Mouse (Mus musculus) megakaryocyte progenitor cell, adult 5-6 weeks (primary cell): ENCODE data around the gene Nfe2. TPM values are rescaled to one million over a fixed set of nuclear protein-coding genes. Genes with fewer than 3 reads are reported as not detected.
"Not testable (repeated sequence)": the region's sequence is repeated elsewhere in the genome, so short reads cannot be mapped to it uniquely, and the experiment has no call there.

ENCODE experiments used
- ATAC-seq: replicated peaks from 2 replicates; pipeline ENCODE4 v1.8.0; 2016; ENCODE audit warnings: mild to moderate bottlenecking, moderate TSS enrichment, inconsistent platforms; ENCODE audit not compliant: poor library complexity
- total RNA-seq, 2 experiments: library from RNA; stranded (forward) in 1 of 2; stranded (reverse) in 1 of 2; fragments of 157-497, 149-512 nt in 1 of 2; fragments of 200-1000 nt in 1 of 2; gene quantifications; 2 replicates each; pipeline versions ENCODE4 v1.2.3 to v1.2.4; 2015 to 2017

Nfe2 gene
- total RNA-seq, 2 experiments from 2014 or later, result 140 to 148 TPM

GRCm38 (mm10) chr15:103252660-103253059 is 5.5 kb downstream of the Nfe2 start:
- ATAC-seq, result peak; percentile 35

- ATAC-seq, result peak; percentile 30
Observed at GRCm38 (mm10) chr15:103251595-103251994, 6.6 kb downstream of the Nfe2 start.

GRCm38 (mm10) chr15:103250195-103250740 is 7.9 kb downstream of the Nfe2 start:
- peak; percentile 45 for ATAC-seq

- not testable (repeated sequence) for ATAC-seq
Observed at GRCm38 (mm10) chr15:103249511-103249910, 8.7 kb downstream of the Nfe2 start.

- no peak for ATAC-seq
Observed at GRCm38 (mm10) chr15:103248401-103249313, 9.5 kb downstream of the Nfe2 start.

- ATAC-seq, result no peak
Observed at GRCm38 (mm10) chr15:103247782-103248400, 10.3 kb downstream of the Nfe2 start.

- ATAC-seq, result no peak
Observed at GRCm38 (mm10) chr15:103247078-103247781, 11.0 kb downstream of the Nfe2 start.

- no peak for ATAC-seq
Observed at GRCm38 (mm10) chr15:103245616-103246015, 12.6 kb downstream of the Nfe2 start.

- no peak for ATAC-seq
Observed at GRCm38 (mm10) chr15:103242885-103243284, 15.3 kb downstream of the Nfe2 start.

- ATAC-seq, result not testable (repeated sequence)
Observed at GRCm38 (mm10) chr15:103241071-103242018, 16.9 kb downstream of the Nfe2 start.

GRCm38 (mm10) chr15:103240160-103241028 is 17.8 kb downstream of the Nfe2 start, which contains the start of gene Hnrnpa1:
Gene Hnrnpa1 (plus strand): TSS chr15:103240432.
- ATAC-seq, result peak; percentile 74

GRCm38 (mm10) chr15:103239685-103240159 is 18.5 kb downstream of the Nfe2 start, which contains the start of gene Cbx5:
Gene Cbx5 (minus strand): TSS chr15:103239816.
- ATAC-seq, result peak; percentile 62

- ATAC-seq, result peak; percentile 66
Observed at GRCm38 (mm10) chr15:103239130-103239684, 19.0 kb downstream of the Nfe2 start.

- no peak for ATAC-seq
Observed at GRCm38 (mm10) chr15:103237295-103237694, 20.9 kb downstream of the Nfe2 start.

- ATAC-seq, result no peak
Observed at GRCm38 (mm10) chr15:103233119-103233518, 25.1 kb downstream of the Nfe2 start.

- ATAC-seq, result no peak
Observed at GRCm38 (mm10) chr15:103228904-103229303, 29.3 kb downstream of the Nfe2 start.

- ATAC-seq, result no peak
Observed at GRCm38 (mm10) chr15:103227572-103227971, 30.6 kb downstream of the Nfe2 start.

GRCm38 (mm10) chr15:103227022-103227421 is 31.2 kb downstream of the Nfe2 start:
- ATAC-seq, result no peak
